Mouse (Mus musculus) embryonic fibroblast, embryonic 13.5 days (primary cell): ENCODE measurements around the gene Ankrd13c.

Source experiments
- CTCF ChIP-seq: IDR thresholded peaks from 2 replicates; pipeline ENCODE4 v1.5.1; 2011; ENCODE audit warnings: mild to moderate bottlenecking, control low read depth, low read length, moderate library complexity, borderline replicate concordance; ENCODE audit not compliant: insufficient read depth
- POLR2A ChIP-seq: IDR thresholded peaks from 2 replicates; pipeline ENCODE4 v1.6.1; 2011; ENCODE audit warnings: low read depth, mild to moderate bottlenecking, control low read depth, low read length, moderate library complexity

GRCm38 (mm10) chr3:157908166-157908565 lies 38.9 kb upstream of the Ankrd13c start:
- no peak for TF ChIP-seq CTCF
- TF ChIP-seq POLR2A: no peak
